Mouse (Mus musculus) midbrain, embryonic 14.5 days (tissue): ENCODE measurements around the gene Prnp. TPM values are rescaled to one million over a fixed set of nuclear protein-coding genes. Genes with fewer than 3 reads are reported as not detected.

ENCODE experiments used
- ATAC-seq: fragments of 200-750 bp; cut with Nextera tagmentation; 2 replicates; pipeline ENCODE4 v1.8.0; 2017; ENCODE audit warnings: moderate number of reproducible peaks, moderate library complexity; ENCODE audit not compliant: low FRiP score, low TSS enrichment
- DNase-seq: peaks from one replicate; pipeline ENCODE4 v3.0.0-alpha.2; 2015
- H3K27ac ChIP-seq: fragments of 300-500 bp; sonication (generic); replicated peaks from 2 replicates; pipeline ENCODE4 v1.5.1; 2014; ENCODE audit warnings: mild to moderate bottlenecking, low read depth, low read length, moderate library complexity
- H3K27me3 ChIP-seq: fragments of 300-500 bp; sonication (generic); 2 replicates; pipeline ENCODE4 v1.6.1; 2014; ENCODE audit warnings: low read length, control low read depth, mixed read lengths; ENCODE audit not compliant: control insufficient read depth, insufficient read depth
- H3K36me3 ChIP-seq: fragments of 300-500 bp; sonication (generic); 2 replicates; pipeline ENCODE4 v1.6.1; 2014; ENCODE audit warnings: low read length, control low read depth; ENCODE audit not compliant: control insufficient read depth, insufficient read depth
- H3K4me1 ChIP-seq: fragments of 300-500 bp; sonication (generic); 2 replicates; pipeline ENCODE4 v1.6.1; 2014; ENCODE audit warnings: mild to moderate bottlenecking, antibody characterized with exemption, low read length, control low read depth; ENCODE audit not compliant: control insufficient read depth, insufficient read depth
- H3K4me2 ChIP-seq: fragments of 300-500 bp; sonication (generic); 2 replicates; pipeline ENCODE4 v1.6.1; 2014; ENCODE audit warnings: mild to moderate bottlenecking, low read length, moderate library complexity
- H3K4me3 ChIP-seq: fragments of 300-500 bp; sonication (generic); replicated peaks from 2 replicates; pipeline ENCODE4 v1.5.1; 2014; ENCODE audit warnings: low read depth, low read length
- H3K9ac ChIP-seq: fragments of 300-500 bp; sonication (generic); replicated peaks from 2 replicates; pipeline ENCODE4 v1.6.1; 2014; ENCODE audit warnings: mild to moderate bottlenecking, low read length, moderate library complexity
- H3K9me3 ChIP-seq: fragments of 300-500 bp; sonication (generic); 2 replicates; pipeline ENCODE4 v1.6.1; 2016; ENCODE audit warnings: low read length, control low read depth, mixed read lengths; ENCODE audit not compliant: control insufficient read depth
- WGBS: fragments of 180-500 bp; shearing (Covaris S2); extraction: QIAGEN DNeasy Blood & Tissue Kit; methylation state at CpG from one replicate; pipeline ENCODE4 v1.1.7; 2014; 5-methylcytosine and 5-hydroxymethylcytosine counted together
- polyA plus RNA-seq: library from polyadenylated mRNA; unstranded; fragments of >200 nt; fragmentation: Nextera tagmentation; extraction: Ambion mirVana; gene quantifications from 2 replicates; pipeline ENCODE4 v1.2.1, GENCODE M21; 2014

Gene Prnp
- polyA plus RNA-seq, 1 experiment from 2014 or later, result 97.3 TPM

DNA sequence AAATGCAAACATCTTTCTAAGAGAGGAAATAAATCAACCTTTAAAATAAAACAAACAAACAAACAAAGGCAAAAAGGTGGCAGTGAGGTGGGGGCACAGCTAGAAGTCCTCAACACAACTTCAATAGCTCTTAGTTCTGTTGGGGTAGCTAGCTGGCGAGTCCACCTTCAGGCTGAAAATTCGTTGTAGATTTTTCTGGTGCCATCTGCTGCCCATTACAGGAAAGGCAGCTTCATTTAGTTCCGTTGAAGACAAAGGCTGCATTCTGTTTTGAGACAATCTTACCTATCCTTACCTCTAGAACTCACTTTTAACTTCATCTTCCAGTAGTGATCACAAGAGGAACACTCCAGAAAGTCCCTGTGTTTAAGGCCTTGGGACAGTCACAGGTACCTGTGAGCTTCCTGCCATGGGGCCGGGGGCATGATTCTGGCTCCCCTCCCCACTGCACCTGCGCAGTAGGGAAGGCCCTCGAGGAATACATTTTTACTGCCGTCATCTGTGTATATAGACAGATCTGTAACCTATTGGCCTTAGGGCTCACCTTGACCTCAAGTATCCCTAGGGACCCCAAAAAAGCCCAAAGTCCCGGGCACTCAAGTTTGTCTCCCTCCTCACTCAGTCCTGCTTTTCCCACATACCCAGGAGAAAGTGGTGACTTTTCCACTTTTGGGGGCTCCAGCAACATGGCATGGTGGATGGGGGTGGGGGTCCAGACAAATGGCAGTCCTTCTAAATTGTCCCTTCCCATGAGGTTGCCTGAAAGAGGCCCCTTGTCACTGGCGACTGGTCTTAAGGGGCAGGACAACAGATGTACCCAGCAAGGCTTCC lies 40.3 kb downstream of the Prnp start:
- H3K9ac ChIP-seq, result no peak overlapping the region
- no peak overlapping the region for H3K27ac ChIP-seq
- H3K27me3 ChIP-seq, result peaks cover 17% of the 10 kb centered on the region
- no peak overlapping the region for H3K4me3 ChIP-seq
- ATAC-seq, result no peak; the same call in none of the 2 replicates
- no peaks in the 10 kb centered on the region for H3K9me3 ChIP-seq
- H3K4me1 ChIP-seq, result peaks cover 5% of the 10 kb centered on the region; the same call in 1 of the 2 replicates
- 53% methylated on average over 9 of the region's 9 CpGs for WGBS
- no peak overlapping the region for H3K4me2 ChIP-seq
- no peaks in the 10 kb centered on the region for H3K36me3 ChIP-seq
- peak; percentile 88 for DNase-seq

- no peak for ATAC-seq
- Histone ChIP-seq H3K36me3 (no peaks in the 10 kb centered on the region), H3K4me2 (no peak within 1 kb of the TSS), H3K9ac (no peak within 1 kb of the TSS), H3K27ac (no peak within 1 kb of the TSS), H3K27me3 (peaks cover 17% of the 10 kb centered on the region), H3K9me3 (no peaks in the 10 kb centered on the region), H3K4me3 (no peak within 1 kb of the TSS), H3K4me1 (peaks cover 5% of the 10 kb centered on the region; the same call in 1 of the 2 replicates)
- whole genome bisulfite sequencing, result 14% methylated on average over 11 of the region's 11 CpGs
- DNase-seq, result no peak
These were observed 40.9 kb downstream of the Prnp start, which contains the start of gene Prnd for GRCm38 (mm10) chr2:131950598-131951095. Gene Prnd (plus strand): TSS chr2:131950861.

GRCm38 (mm10) chr2:131952456-131952855 lies 42.7 kb downstream of the Prnp start:
- H3K27me3 ChIP-seq, result peaks cover 17% of the 10 kb centered on the region
- no peak overlapping the region for H3K27ac ChIP-seq
- no peak overlapping the region for H3K9ac ChIP-seq
- no peak overlapping the region for H3K4me2 ChIP-seq
- no peaks in the 10 kb centered on the region for H3K9me3 ChIP-seq
- DNase-seq, result no peak
- H3K4me3 ChIP-seq, result no peak overlapping the region
- no peaks in the 10 kb centered on the region for H3K36me3 ChIP-seq
- no peak for ATAC-seq
- 67% methylated on average over 2 of the region's 2 CpGs for WGBS
- peaks cover 5% of the 10 kb centered on the region; the same call in 1 of the 2 replicates for H3K4me1 ChIP-seq

DNA sequence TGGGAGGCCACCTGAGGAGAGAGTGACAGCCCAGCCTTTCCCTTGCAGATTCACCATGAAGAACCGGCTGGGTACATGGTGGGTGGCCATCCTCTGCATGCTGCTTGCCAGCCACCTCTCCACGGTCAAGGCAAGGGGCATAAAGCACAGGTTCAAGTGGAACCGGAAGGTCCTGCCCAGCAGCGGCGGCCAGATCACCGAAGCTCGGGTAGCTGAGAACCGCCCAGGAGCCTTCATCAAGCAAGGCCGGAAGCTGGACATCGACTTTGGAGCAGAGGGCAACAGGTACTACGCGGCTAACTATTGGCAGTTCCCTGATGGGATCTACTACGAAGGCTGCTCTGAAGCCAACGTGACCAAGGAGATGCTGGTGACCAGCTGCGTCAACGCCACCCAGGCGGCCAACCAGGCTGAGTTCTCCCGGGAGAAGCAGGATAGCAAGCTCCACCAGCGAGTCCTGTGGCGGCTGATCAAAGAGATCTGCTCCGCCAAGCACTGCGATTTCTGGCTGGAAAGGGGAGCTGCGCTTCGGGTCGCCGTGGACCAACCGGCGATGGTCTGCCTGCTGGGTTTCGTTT lies 43.3 kb downstream of the Prnp start:
- no peak for ATAC-seq
- Histone ChIP-seq H3K9ac (no peak overlapping the region), H3K27ac (no peak overlapping the region), H3K4me3 (no peak overlapping the region), H3K27me3 (peaks cover 17% of the 10 kb centered on the region), H3K36me3 (no peaks in the 10 kb centered on the region), H3K9me3 (no peaks in the 10 kb centered on the region), H3K4me1 (peaks cover 5% of the 10 kb centered on the region; the same call in 1 of the 2 replicates), H3K4me2 (peak overlapping the region; percentile 38)
- WGBS, result 20% methylated on average over 29 of the region's 29 CpGs
- DNase-seq, result peak; percentile 43

DNA sequence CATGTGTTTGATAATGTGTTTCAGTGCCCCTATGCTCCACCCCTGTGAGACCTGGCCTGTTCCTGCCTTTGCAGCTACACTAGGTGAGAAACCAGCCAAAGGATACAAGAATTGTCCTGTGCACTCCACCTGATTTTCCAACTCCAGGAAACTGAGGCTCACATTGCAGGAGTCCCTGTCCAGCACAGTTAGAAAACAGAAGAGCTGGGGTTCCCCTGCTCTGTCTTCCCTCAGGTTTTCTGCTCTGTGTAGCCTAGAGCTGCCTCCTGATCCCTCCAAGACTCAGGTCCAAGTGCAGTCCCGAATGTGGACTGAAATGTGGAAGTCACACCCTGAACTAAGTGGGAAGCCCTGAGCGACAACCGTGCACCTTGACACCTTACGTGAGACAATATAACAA lies 44.0 kb downstream of the Prnp start:
- Histone ChIP-seq H3K4me1 (peaks cover 5% of the 10 kb centered on the region; the same call in 1 of the 2 replicates), H3K9me3 (no peaks in the 10 kb centered on the region), H3K4me3 (no peak overlapping the region), H3K4me2 (peak overlapping the region; percentile 38; the same call in 1 of the 2 replicates), H3K36me3 (no peaks in the 10 kb centered on the region), H3K27ac (no peak overlapping the region), H3K27me3 (peaks cover 17% of the 10 kb centered on the region), H3K9ac (no peak overlapping the region)
- no peak for DNase-seq
- ATAC-seq, result no peak
- WGBS, result 89% methylated on average over 4 of the region's 4 CpGs

DNA sequence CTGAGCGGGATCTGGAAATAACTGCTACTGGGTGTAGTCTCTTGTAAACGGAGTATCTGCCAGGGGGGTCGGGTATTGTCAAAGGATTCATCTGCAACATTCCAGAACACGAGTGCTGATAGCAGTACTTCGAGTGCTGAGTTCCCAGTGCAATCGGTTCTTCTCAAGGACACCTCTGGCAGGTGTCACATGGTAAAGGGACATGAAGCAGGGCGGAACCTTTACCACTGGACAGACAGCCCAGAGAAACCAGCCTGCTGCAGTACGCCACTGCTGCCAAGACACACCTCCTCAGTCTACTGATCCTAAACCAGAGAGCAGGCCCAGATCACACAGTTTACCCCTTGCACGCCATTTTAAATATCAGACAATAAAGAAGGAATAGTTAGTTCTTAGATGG lies 45.1 kb downstream of the Prnp start:
- Histone ChIP-seq H3K9ac (no peak overlapping the region), H3K27ac (no peak overlapping the region), H3K36me3 (no peaks in the 10 kb centered on the region), H3K4me3 (peak overlapping the region; percentile 33), H3K4me2 (peak overlapping the region; percentile 67), H3K4me1 (peaks cover 5% of the 10 kb centered on the region; the same call in 1 of the 2 replicates), H3K27me3 (peaks cover 17% of the 10 kb centered on the region), H3K9me3 (no peaks in the 10 kb centered on the region)
- ATAC-seq (peak; percentile 7; the same call in 1 of the 2 replicates), DNase-seq (no peak)
- WGBS, result 59% methylated on average over 9 of the region's 9 CpGs

DNA sequence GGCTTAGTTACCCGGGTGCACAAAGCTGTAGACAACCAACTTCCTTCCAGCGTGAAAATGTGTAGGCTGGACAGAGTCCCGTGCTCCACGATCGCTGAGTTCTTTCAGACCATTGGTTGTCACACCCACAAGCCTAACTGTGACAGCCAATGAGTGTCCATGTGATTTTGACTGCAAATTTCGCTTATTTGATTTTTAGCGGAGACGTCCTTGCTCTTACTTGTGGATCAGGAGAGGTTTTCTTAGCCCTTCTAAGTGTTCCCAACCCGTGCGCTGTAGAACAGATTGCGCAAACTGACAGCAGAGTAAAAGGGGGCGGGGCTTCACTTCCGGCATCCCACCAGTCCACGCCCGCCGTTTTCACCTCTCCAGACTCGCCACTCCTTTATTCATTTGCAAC lies 45.5 kb downstream of the Prnp start:
- 0 out of 2 replicates have a peak overlapping the region, but pooled peaks have one; percentile 9 for H3K9ac ChIP-seq

GRCm38 (mm10) chr2:131956336-131957256 lies 46.9 kb downstream of the Prnp start:
- Histone ChIP-seq H3K9me3 (no peaks in the 10 kb centered on the region), H3K4me3 (no peak overlapping the region), H3K4me1 (peaks cover 5% of the 10 kb centered on the region; the same call in 1 of the 2 replicates), H3K27me3 (peaks cover 17% of the 10 kb centered on the region), H3K36me3 (no peaks in the 10 kb centered on the region), H3K9ac (no peak overlapping the region), H3K27ac (no peak overlapping the region), H3K4me2 (no peak overlapping the region)
- ATAC-seq, result no peak
- no peak for DNase-seq
- WGBS, result 86% methylated on average over 7 of the region's 7 CpGs

More for the DNA sequence above, 45.5 kb downstream of the Prnp start:
- peak; percentile 61; the same call in 1 of the 2 replicates for ATAC-seq
- H3K4me3 ChIP-seq, result peak overlapping the region; percentile 33
- H3K27ac ChIP-seq, result no peak overlapping the region
- DNase-seq, result peak; percentile 72
- H3K4me1 ChIP-seq, result peaks cover 5% of the 10 kb centered on the region; the same call in 1 of the 2 replicates
- peaks cover 17% of the 10 kb centered on the region for H3K27me3 ChIP-seq
- H3K36me3 ChIP-seq, result no peaks in the 10 kb centered on the region
- H3K9me3 ChIP-seq, result no peaks in the 10 kb centered on the region
- 5% methylated on average over 17 of the region's 17 CpGs for WGBS
- H3K4me2 ChIP-seq, result peak overlapping the region; percentile 67
